Mouse (Mus musculus) olfactory bulb, adult 2 months (tissue): Measurements from ENCODE around the gene Itpkc. TPM values are rescaled to one million over a fixed set of nuclear protein-coding genes. Genes with fewer than 3 reads are reported as not detected.

Experiments
- H3K27ac ChIP-seq: fragments of 200-500 bp; 2 replicates; pipeline ENCODE4 v1.5.1; 2012; ENCODE audit warnings: low read depth, low read length; ENCODE audit not compliant: insufficient read depth
- H3K4me1 ChIP-seq: fragments of 200-500 bp; 2 replicates; pipeline ENCODE4 v1.6.1; 2012; ENCODE audit warnings: low read length; ENCODE audit not compliant: control insufficient read depth, insufficient read depth
- H3K4me3 ChIP-seq: fragments of 200-500 bp; 2 replicates; pipeline ENCODE4 v1.5.1; 2012; ENCODE audit warnings: mild to moderate bottlenecking, low read depth, low read length, moderate library complexity; ENCODE audit not compliant: insufficient read depth
- CTCF ChIP-seq: fragments of 200-500 bp; IDR thresholded peaks from 2 replicates; pipeline ENCODE4 v1.5.1; 2012; ENCODE audit warnings: low read depth, mild to moderate bottlenecking, low read length, moderate library complexity; ENCODE audit not compliant: insufficient read depth
- POLR2A ChIP-seq: fragments of 200-500 bp; IDR thresholded peaks from 2 replicates; pipeline ENCODE4 v1.6.1; 2012; ENCODE audit warnings: mild to moderate bottlenecking, low read depth, low read length, moderate library complexity; ENCODE audit not compliant: insufficient read depth
- WGBS: fragments of 180-500 bp; shearing (Covaris S2); methylation state at CpG from one replicate; pipeline ENCODE4 v1.1.7; 2018; 5-methylcytosine and 5-hydroxymethylcytosine counted together
- polyA plus RNA-seq: library from polyadenylated mRNA; stranded (reverse); fragments of >200 nt; gene quantifications from 2 replicates; pipeline ENCODE4 v1.2.4, GENCODE M21; 2012; ENCODE audit warnings: low replicate concordance; ENCODE audit not compliant: missing spikeins, insufficient read depth, insufficient read length

Itpkc gene
- polyA plus RNA-seq, 1 experiment = not detected

GRCm38 (mm10) chr7:27197634-27198033, 30.8 kb downstream of the Itpkc start:
- Histone ChIP-seq H3K4me3 (no peak overlapping the region), H3K27ac (no peak overlapping the region), H3K4me1 (peaks cover 9% of the 10 kb centered on the region)
- 92% methylated on average over 8 of the region's 8 CpGs for WGBS
- TF ChIP-seq CTCF (no peak), POLR2A (no peak)

GRCm38 (mm10) chr7:27197136-27197535, 31.3 kb downstream of the Itpkc start:
- no peak overlapping the region for H3K4me3 ChIP-seq
- peaks cover 9% of the 10 kb centered on the region for H3K4me1 ChIP-seq
- TF ChIP-seq CTCF (no peak), POLR2A (no peak)
- H3K27ac ChIP-seq = no peak overlapping the region
- 89% methylated on average over 3 of the region's 3 CpGs for WGBS

GRCm38 (mm10) chr7:27195681-27196611, 32.5 kb downstream of the Itpkc start, which contains the start of the genes BC024978 and Snrpa:
BC024978 (plus strand) TSS chr7:27195781.
Snrpa (minus strand) TSS chr7:27196271.
- Histone ChIP-seq H3K4me3 (peak within 1 kb of the TSS; percentile 97), H3K27ac (peak within 1 kb of the TSS; percentile 93), H3K4me1 (peaks cover 9% of the 10 kb centered on the region)
- 1% methylated on average over 64 of the region's 64 CpGs for WGBS
- TF ChIP-seq CTCF (no peak), POLR2A (0 out of 2 replicates have a peak, but pooled peaks have one; percentile 7)

GRCm38 (mm10) chr7:27193731-27194130, 34.7 kb downstream of the Itpkc start:
- Histone ChIP-seq H3K4me3 (no peak overlapping the region), H3K27ac (no peak overlapping the region)
- 62% methylated on average over 4 of the region's 4 CpGs for WGBS

GRCm38 (mm10) chr7:27192434-27192833, 36.0 kb downstream of the Itpkc start:
- TF ChIP-seq POLR2A (no peak), CTCF (no peak)
- Histone ChIP-seq H3K27ac (no peak overlapping the region), H3K4me3 (no peak overlapping the region), H3K4me1 (peaks cover 9% of the 10 kb centered on the region)
- 95% methylated on average over 5 of the region's 5 CpGs for WGBS

More at GRCm38 (mm10) chr7:27193731-27194130, 34.7 kb downstream of the Itpkc start:
- TF ChIP-seq POLR2A (no peak), CTCF (no peak)
- H3K4me1 ChIP-seq = peaks cover 9% of the 10 kb centered on the region

GRCm38 (mm10) chr7:27189271-27189931, 39.1 kb downstream of the Itpkc start:
- TF ChIP-seq POLR2A (no peak), CTCF (no peak)
- WGBS = 95% methylated on average over 10 of the region's 10 CpGs
- H3K27ac ChIP-seq = no peak overlapping the region
- peaks cover 7% of the 10 kb centered on the region; the same call in 1 of the 2 replicates for H3K4me1 ChIP-seq
- H3K4me3 ChIP-seq = no peak overlapping the region

GRCm38 (mm10) chr7:27185986-27186385, 42.5 kb downstream of the Itpkc start:
- Histone ChIP-seq H3K4me3 (no peak overlapping the region), H3K27ac (no peak overlapping the region), H3K4me1 (no peaks in the 10 kb centered on the region)
- TF ChIP-seq POLR2A = no peak
- TF ChIP-seq CTCF = no peak
- WGBS = 86% methylated on average over 5 of the region's 5 CpGs

GRCm38 (mm10) chr7:27184964-27185363, 43.5 kb downstream of the Itpkc start:
- Histone ChIP-seq H3K27ac (no peak overlapping the region), H3K4me3 (no peak overlapping the region), H3K4me1 (no peaks in the 10 kb centered on the region)
- 63% methylated on average over 3 of the region's 3 CpGs for WGBS
- TF ChIP-seq CTCF (no peak; the same call in 1 of the 2 replicates), POLR2A (no peak)

GRCm38 (mm10) chr7:27182498-27182897, 46.0 kb downstream of the Itpkc start:
- no peaks in the 10 kb centered on the region for H3K4me1 ChIP-seq
- no peak overlapping the region for H3K4me3 ChIP-seq
- no peak for TF ChIP-seq CTCF
- no peak for TF ChIP-seq POLR2A
- WGBS = 59% methylated on average over 1 of the region's 1 CpGs
- no peak overlapping the region for H3K27ac ChIP-seq
